Mouse (Mus musculus) hindbrain, embryonic 14.5 days (tissue): ENCODE data around the gene Skap1. TPM values are rescaled to one million over a fixed set of nuclear protein-coding genes. Genes with fewer than 3 reads are reported as not detected.

Experiments used
- ATAC-seq: fragments of 200-750 bp; cut with Nextera tagmentation; 2 replicates; pipeline ENCODE4 v1.8.0; 2017; ENCODE audit warnings: moderate number of reproducible peaks, mild to moderate bottlenecking, moderate TSS enrichment, moderate library complexity; ENCODE audit not compliant: low FRiP score
- DNase-seq: peaks from one replicate; pipeline ENCODE4 v3.0.0-alpha.2; 2015; ENCODE audit warnings: low spot score
- H3K27ac ChIP-seq: fragments of 300-500 bp; sonication (generic); 2 replicates; pipeline ENCODE4 v1.5.1; 2014; ENCODE audit warnings: mild to moderate bottlenecking, moderate library complexity
- H3K27me3 ChIP-seq: fragments of 300-500 bp; sonication (generic); 2 replicates; pipeline ENCODE4 v1.6.1; 2014; ENCODE audit warnings: mild to moderate bottlenecking, low read length, mixed read lengths; ENCODE audit not compliant: control insufficient read depth, insufficient read depth
- H3K36me3 ChIP-seq: fragments of 300-500 bp; sonication (generic); replicated peaks from 2 replicates; pipeline ENCODE4 v1.6.1; 2014; ENCODE audit not compliant: control insufficient read depth, insufficient read depth
- H3K4me1 ChIP-seq: fragments of 300-500 bp; sonication (generic); replicated peaks from 2 replicates; pipeline ENCODE4 v1.6.1; 2014; ENCODE audit warnings: antibody characterized with exemption, low read length, mixed read lengths; ENCODE audit not compliant: control insufficient read depth, insufficient read depth
- H3K4me2 ChIP-seq: fragments of 300-500 bp; sonication (generic); replicated peaks from 2 replicates; pipeline ENCODE4 v1.6.1; 2014; ENCODE audit warnings: mild to moderate bottlenecking, moderate library complexity
- H3K4me3 ChIP-seq: fragments of 300-500 bp; sonication (generic); replicated peaks from 2 replicates; pipeline ENCODE4 v1.5.1; 2014; ENCODE audit warnings: mild to moderate bottlenecking, low read length
- H3K9ac ChIP-seq: fragments of 300-500 bp; sonication (generic); 2 replicates; pipeline ENCODE4 v1.6.1; 2014
- H3K9me3 ChIP-seq: fragments of 300-500 bp; sonication (generic); 2 replicates; pipeline ENCODE4 v1.6.1; 2016; ENCODE audit warnings: low read length; ENCODE audit not compliant: control insufficient read depth
- WGBS: fragments of 180-500 bp; shearing (Covaris S2); extraction: QIAGEN DNeasy Blood & Tissue Kit; methylation state at CpG from one replicate; pipeline ENCODE4 v1.1.7; 2014; 5-methylcytosine and 5-hydroxymethylcytosine counted together
- polyA plus RNA-seq: library from polyadenylated mRNA; unstranded; fragments of >200 nt; fragmentation: Nextera tagmentation; extraction: Ambion mirVana; gene quantifications from 2 replicates; pipeline ENCODE4 v1.2.1, GENCODE M21; 2014

Gene Skap1
- polyA plus RNA-seq, 1 experiment from 2014 or later = 10.3 TPM

DNA sequence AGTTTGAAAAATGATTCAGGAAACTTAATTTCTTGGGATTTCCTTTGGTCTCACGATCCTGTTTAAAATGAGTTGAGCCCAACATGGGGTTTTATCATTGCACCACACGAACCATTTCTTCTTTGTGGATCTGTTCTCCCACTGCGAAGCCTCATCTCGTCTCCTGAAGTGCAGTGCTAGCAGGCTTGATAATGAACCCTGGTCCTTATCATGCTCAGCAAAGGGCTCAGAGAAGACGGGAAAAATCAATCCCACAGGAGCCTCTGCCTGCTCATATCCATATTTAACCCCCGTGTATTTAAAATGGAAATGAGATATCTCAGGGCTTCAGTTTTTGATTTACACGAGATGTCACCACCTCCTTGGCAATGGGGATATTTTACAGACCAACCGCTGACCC lies 34.1 kb downstream of the Skap1 start:
- Histone ChIP-seq H3K4me2 (no peak overlapping the region), H3K9me3 (no peaks in the 10 kb centered on the region), H3K9ac (no peak overlapping the region), H3K27me3 (no peaks in the 10 kb centered on the region), H3K36me3 (no peaks in the 10 kb centered on the region), H3K27ac (no peak overlapping the region), H3K4me3 (no peak overlapping the region), H3K4me1 (no peaks in the 10 kb centered on the region; the same call in 1 of the 2 replicates)
- DNase-seq (no peak), ATAC-seq (no peak)
- 63% methylated on average over 8 of the region's 8 CpGs for WGBS

GRCm38 (mm10) chr11:96501042-96501441 lies 36.6 kb downstream of the Skap1 start:
- no peak for ATAC-seq
- H3K4me2 ChIP-seq = no peak overlapping the region
- no peak overlapping the region for H3K9ac ChIP-seq
- no peaks in the 10 kb centered on the region for H3K36me3 ChIP-seq
- H3K4me3 ChIP-seq = no peak overlapping the region
- no peak for DNase-seq
- no peaks in the 10 kb centered on the region; the same call in 1 of the 2 replicates for H3K4me1 ChIP-seq
- 64% methylated on average over 6 of the region's 6 CpGs for WGBS
- H3K27ac ChIP-seq = no peak overlapping the region
- no peaks in the 10 kb centered on the region for H3K27me3 ChIP-seq
- H3K9me3 ChIP-seq = no peaks in the 10 kb centered on the region

- Histone ChIP-seq H3K27ac (no peak overlapping the region), H3K4me1 (no peaks in the 10 kb centered on the region; the same call in 1 of the 2 replicates), H3K4me3 (no peak overlapping the region), H3K36me3 (no peaks in the 10 kb centered on the region), H3K9ac (no peak overlapping the region), H3K27me3 (no peaks in the 10 kb centered on the region), H3K4me2 (no peak overlapping the region), H3K9me3 (no peaks in the 10 kb centered on the region)
- ATAC-seq (no peak), DNase-seq (no peak)
- 76% methylated on average over 3 of the region's 3 CpGs for WGBS
Measured at GRCm38 (mm10) chr11:96502948-96503347, 38.6 kb downstream of the Skap1 start.

DNA sequence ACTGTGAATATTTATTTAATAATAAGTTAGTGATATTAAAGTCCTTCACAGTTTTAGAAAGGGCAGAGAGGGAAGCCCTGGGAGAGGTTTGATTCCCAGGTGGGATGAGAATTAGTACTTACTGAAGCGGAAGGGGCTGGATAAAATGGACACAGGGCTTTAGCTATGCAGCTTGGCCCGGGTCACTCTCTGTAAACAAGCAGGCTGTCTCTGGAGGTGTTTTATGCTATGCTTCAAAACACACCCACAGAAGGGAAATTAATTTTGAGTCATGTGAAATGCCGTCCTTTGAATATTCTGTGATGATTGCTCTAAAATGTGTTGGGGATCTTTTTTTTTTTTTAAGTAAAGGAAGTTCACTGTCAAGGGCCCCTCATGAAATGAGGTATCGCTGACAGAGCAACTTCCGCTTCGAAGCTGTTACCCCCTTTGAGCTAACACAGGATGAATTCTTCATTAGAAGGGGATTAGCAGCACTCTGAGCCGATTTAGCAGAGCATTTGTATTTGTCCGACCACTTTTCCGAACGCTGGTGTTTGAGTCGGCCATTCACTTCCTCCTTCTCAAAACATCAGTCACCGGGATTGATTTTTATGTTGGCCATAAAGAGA lies 40.2 kb downstream of the Skap1 start:
- no peak for ATAC-seq
- 70% methylated on average over 12 of the region's 12 CpGs for WGBS

GRCm38 (mm10) chr11:96505841-96506240 lies 41.4 kb downstream of the Skap1 start:
- Histone ChIP-seq H3K4me2 (no peak overlapping the region), H3K9me3 (no peaks in the 10 kb centered on the region), H3K9ac (no peak overlapping the region), H3K4me3 (no peak overlapping the region), H3K27me3 (no peaks in the 10 kb centered on the region), H3K27ac (no peak overlapping the region), H3K36me3 (no peaks in the 10 kb centered on the region), H3K4me1 (no peaks in the 10 kb centered on the region)
- no peak for ATAC-seq
- 77% methylated on average over 5 of the region's 5 CpGs for WGBS
- no peak for DNase-seq

More for the DNA sequence above, 40.2 kb downstream of the Skap1 start:
- no peak overlapping the region for H3K27ac ChIP-seq
- no peaks in the 10 kb centered on the region for H3K4me1 ChIP-seq
- H3K9ac ChIP-seq = no peak overlapping the region
- H3K36me3 ChIP-seq = no peaks in the 10 kb centered on the region
- no peaks in the 10 kb centered on the region for H3K9me3 ChIP-seq
- no peak for DNase-seq
- H3K4me2 ChIP-seq = no peak overlapping the region
- H3K4me3 ChIP-seq = no peak overlapping the region
- no peaks in the 10 kb centered on the region for H3K27me3 ChIP-seq

- Histone ChIP-seq H3K4me2 (no peak overlapping the region), H3K4me3 (no peak overlapping the region), H3K36me3 (no peaks in the 10 kb centered on the region), H3K27me3 (no peaks in the 10 kb centered on the region), H3K4me1 (no peaks in the 10 kb centered on the region), H3K9ac (no peak overlapping the region), H3K27ac (no peak overlapping the region), H3K9me3 (no peaks in the 10 kb centered on the region)
- DNase-seq (no peak), ATAC-seq (no peak)
- WGBS = 92% methylated on average over 3 of the region's 3 CpGs
Measured at GRCm38 (mm10) chr11:96515164-96515563, 50.8 kb downstream of the Skap1 start.

DNA sequence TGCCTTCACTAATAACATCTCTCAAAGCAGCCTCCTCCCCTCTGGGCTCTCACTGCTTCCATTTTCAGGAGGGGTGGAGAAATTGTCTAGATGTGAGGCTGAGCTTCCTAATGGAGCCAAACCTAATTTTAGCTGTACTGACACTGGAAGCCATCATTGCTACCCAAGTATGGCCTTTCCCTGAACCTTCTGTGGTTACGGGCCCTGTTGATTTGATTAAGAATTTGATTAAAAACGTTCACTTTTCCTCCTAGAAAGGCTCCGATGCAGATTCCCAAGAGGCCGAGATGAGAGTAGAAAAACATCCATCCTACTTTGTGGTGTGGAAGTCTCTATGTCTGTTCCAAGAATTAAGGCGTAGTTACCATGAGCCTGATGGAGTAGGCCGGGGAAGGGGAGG lies 60.1 kb downstream of the Skap1 start:
- H3K4me3 ChIP-seq = no peak overlapping the region
- H3K27ac ChIP-seq = no peak overlapping the region
- DNase-seq = no peak
- no peak for ATAC-seq
- no peak overlapping the region for H3K4me2 ChIP-seq
- no peaks in the 10 kb centered on the region for H3K36me3 ChIP-seq
- H3K9me3 ChIP-seq = no peaks in the 10 kb centered on the region
- 75% methylated on average over 6 of the region's 6 CpGs for WGBS
- no peak overlapping the region for H3K9ac ChIP-seq
- no peaks in the 10 kb centered on the region for H3K27me3 ChIP-seq
- peaks cover 5% of the 10 kb centered on the region; the same call in 1 of the 2 replicates for H3K4me1 ChIP-seq

- Histone ChIP-seq H3K9me3 (no peaks in the 10 kb centered on the region), H3K27ac (peak overlapping the region; percentile 76), H3K4me3 (no peak overlapping the region), H3K27me3 (no peaks in the 10 kb centered on the region), H3K4me2 (peak overlapping the region; percentile 35), H3K4me1 (peaks cover 5% of the 10 kb centered on the region; the same call in 1 of the 2 replicates), H3K36me3 (no peaks in the 10 kb centered on the region), H3K9ac (no peak overlapping the region)
- peak; percentile 67 for DNase-seq
- 37% methylated on average over 16 of the region's 16 CpGs for WGBS
- peak; percentile 14; the same call in 1 of the 2 replicates for ATAC-seq
Measured at GRCm38 (mm10) chr11:96526137-96526621, 61.8 kb downstream of the Skap1 start.

DNA sequence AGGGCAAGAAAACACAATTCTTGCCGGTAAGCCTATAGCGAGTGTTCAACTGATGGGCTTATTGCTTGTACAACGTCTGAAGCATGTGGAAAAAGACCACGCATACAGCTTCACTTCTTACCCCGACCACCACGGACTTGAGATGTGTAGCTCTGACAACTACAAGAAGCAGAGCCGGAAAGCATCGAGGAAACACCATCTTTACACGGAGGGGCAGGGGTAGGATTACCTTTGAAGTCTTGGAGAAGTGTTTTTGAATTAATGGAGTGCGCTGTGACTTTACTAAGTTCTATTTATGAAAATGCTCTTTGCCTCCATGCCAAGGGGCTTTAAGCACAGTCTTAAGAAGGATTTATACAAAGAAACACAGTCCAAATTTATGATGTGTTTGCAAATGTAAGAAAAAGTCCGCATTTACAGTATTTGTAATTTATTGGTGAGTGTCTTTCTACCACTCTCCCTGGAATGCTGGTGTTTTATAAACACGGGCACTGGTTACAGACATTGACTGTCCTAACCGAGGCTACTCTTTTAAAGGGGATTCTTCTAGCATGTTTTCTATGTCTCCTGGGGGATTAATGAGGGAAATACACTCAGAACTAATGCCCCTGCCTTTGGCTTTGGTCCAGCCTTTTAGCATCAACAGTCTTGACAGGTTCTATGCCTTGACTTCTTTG lies 67.5 kb downstream of the Skap1 start:
- Histone ChIP-seq H3K4me1 (no peaks in the 10 kb centered on the region; the same call in 1 of the 2 replicates), H3K27ac (no peak overlapping the region), H3K4me3 (no peak overlapping the region), H3K9ac (no peak overlapping the region), H3K9me3 (no peaks in the 10 kb centered on the region), H3K4me2 (no peak overlapping the region), H3K27me3 (no peaks in the 10 kb centered on the region), H3K36me3 (no peaks in the 10 kb centered on the region)
- no peak for DNase-seq
- ATAC-seq = no peak
- WGBS = 76% methylated on average over 13 of the region's 13 CpGs
